Mouse (Mus musculus): ENCODE results near the gene Sec24c. TPM values are rescaled to one million over a fixed set of nuclear protein-coding genes. Genes with fewer than 3 reads are reported as not detected.

Gene Sec24c
- polyA plus RNA-seq, 1 experiment from 2014 or later = 92.5 TPM

DNA sequence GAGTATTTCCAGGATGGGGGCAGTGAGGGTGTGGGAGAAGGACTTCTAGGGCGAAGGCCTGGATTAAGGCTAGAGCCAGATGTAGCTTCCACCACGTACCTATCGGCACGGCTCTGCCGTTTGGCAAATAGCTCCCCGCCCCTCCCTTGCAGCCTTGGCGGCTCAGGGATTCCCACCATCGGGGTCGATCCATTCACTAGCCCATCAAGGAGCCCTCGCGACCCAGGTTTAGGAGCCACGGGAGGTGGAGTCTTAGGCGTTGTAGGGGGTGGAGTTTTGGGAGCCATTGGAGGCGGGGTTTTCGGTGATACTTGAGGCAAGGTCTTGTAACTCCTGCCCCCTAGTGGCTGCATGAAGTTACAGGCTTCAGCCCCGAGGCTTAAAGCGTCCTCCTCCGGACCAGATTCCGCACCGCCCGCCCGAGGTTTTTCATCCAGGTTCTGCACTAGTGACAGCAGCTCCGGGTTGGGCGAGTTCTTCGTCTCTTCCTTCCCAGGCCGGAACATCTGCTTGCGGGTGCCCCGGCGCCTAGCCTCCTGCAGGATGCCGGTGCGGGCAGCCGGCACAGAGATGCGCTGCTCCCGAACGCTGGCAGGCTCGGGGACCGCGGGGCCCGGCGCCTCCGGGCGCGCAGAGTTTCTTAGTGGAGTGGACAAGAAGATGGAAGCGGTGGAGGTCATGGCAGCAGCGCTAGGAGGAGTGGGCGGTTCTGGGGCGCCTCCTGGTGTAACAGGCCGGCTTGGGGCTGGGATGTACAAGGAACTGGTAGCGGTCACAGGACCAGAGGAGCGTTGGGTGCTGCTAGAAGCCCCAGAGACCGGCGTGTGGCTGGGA is 13.1 kb upstream of the Sec24c start:
- Histone ChIP-seq H3K27me3 (0 out of 2 replicates have a peak, but pooled peaks cover 4% of the 10 kb centered on the region), H3K27ac (replicated peaks) (peak overlapping the region; percentile 96), H3K9ac (peak overlapping the region; percentile 78), H3K4me1 (peaks cover 21% of the 10 kb centered on the region), H3K9me3 (replicated peaks) (no peaks in the 10 kb centered on the region), H3K4me2 (replicated peaks) (peak overlapping the region; percentile 88), H3K4me3 (replicated peaks) (peak overlapping the region; percentile 75), H3K36me3 (no peaks in the 10 kb centered on the region)
- peak; percentile 85 for ATAC-seq (ENCODE audit: insufficient number of reproducible peaks, low FRiP score, low TSS enrichment, low read depth)
- 2% methylated on average over 52 of the region's 52 CpGs for WGBS

DNA sequence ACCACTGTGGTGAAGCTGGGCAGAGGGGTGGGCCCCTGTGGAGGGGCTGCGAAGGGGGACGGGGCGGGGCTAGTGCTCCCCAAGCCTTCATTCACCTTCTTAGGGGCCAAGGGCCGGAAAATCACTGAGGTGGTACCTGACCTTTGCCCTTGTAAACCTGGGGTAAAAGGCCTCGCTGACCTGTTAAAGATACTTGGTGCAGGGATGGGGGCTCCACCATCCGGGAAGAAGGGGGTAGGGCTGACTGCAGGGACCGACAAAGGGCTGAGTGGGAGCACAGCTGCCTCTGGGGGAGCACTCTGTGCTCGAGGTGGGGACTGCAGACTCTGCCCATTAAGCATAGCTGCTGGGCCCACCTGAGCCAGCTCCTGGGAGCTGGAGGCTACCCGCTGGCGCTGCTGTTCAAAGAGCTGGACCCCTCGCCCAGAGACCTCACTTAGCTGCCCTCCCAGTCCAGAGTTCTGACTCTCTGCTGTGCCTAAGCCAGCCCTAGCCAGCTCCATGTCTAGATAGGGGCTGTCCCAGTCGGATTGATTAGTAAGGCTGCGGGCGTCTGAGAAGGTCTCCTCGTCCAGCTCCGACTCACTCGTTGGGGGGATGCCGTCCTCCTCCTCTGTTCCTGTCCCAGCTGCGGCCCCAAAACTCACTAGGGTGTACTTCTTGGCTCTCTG is 12.3 kb upstream of the Sec24c start:
- Histone ChIP-seq H3K36me3 (no peaks in the 10 kb centered on the region), H3K4me1 (peaks cover 18% of the 10 kb centered on the region), H3K4me3 (replicated peaks) (peak overlapping the region; percentile 75), H3K27me3 (0 out of 2 replicates have a peak, but pooled peaks cover 4% of the 10 kb centered on the region), H3K27ac (replicated peaks) (peak overlapping the region; percentile 96), H3K9me3 (replicated peaks) (no peaks in the 10 kb centered on the region), H3K4me2 (replicated peaks) (peak overlapping the region; percentile 88), H3K9ac (peak overlapping the region; percentile 78)
- ATAC-seq (ENCODE audit: insufficient number of reproducible peaks, low FRiP score, low TSS enrichment, low read depth) = peak; percentile 27; the same call in 1 of the 2 replicates
- whole genome bisulfite sequencing = 10% methylated on average over 19 of the region's 19 CpGs

DNA sequence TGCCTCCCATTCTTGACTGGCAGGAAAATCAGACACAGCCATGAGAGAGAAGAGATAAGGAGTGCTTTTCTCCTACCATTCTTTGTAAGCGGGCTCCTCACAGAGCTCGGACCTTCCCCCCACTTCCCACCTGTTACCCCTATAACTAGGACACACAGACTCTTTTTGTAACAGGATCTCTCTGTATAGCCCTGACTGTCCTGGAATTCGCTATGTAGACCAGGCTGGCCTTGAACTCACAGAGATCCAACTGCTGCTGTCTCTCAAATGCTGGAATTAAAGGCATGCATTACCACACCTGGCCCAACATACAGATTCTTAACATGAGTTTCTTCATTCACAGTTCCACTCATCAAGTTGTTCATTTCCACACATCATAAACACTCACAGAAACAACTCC is 11.4 kb upstream of the Sec24c start:
- WGBS = 71% methylated on average over 3 of the region's 3 CpGs
- H3K27ac ChIP-seq (replicated peaks) = no peak overlapping the region
- H3K36me3 ChIP-seq = no peaks in the 10 kb centered on the region
- H3K4me3 ChIP-seq (replicated peaks) = peak overlapping the region; percentile 75
- H3K27me3 ChIP-seq = 0 out of 2 replicates have a peak, but pooled peaks cover 4% of the 10 kb centered on the region
- no peaks in the 10 kb centered on the region for H3K9me3 ChIP-seq (replicated peaks)
- no peak overlapping the region for H3K9ac ChIP-seq
- H3K4me2 ChIP-seq (replicated peaks) = peak overlapping the region; percentile 88; the same call in 1 of the 2 replicates
- no peak for ATAC-seq (ENCODE audit: insufficient number of reproducible peaks, low FRiP score, low TSS enrichment, low read depth)
- peaks cover 17% of the 10 kb centered on the region for H3K4me1 ChIP-seq

DNA sequence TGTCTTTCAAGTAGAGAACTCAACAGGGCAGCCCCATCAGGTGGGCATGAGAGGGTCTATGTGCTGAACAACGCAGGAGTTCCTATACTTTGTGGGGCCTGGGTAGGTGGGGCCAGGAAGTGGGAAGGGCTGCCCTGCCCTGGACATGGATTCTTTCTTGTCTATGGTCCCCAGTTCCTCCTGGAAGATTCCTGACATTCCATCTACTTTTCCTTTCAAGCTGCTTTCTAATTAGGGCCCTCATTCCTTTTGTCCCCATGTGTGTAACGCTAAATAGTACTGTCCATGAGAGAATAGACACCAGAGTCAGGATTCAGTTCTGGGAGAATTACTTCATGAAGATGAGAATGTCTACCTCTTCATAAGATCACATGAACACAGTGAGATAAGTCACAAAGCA is 10.5 kb upstream of the Sec24c start:
- Histone ChIP-seq H3K27me3 (0 out of 2 replicates have a peak, but pooled peaks cover 4% of the 10 kb centered on the region), H3K36me3 (no peaks in the 10 kb centered on the region), H3K9ac (no peak overlapping the region), H3K27ac (replicated peaks) (peak overlapping the region; percentile 44; the same call in 1 of the 2 replicates), H3K4me2 (replicated peaks) (no peak overlapping the region), H3K4me3 (replicated peaks) (peak overlapping the region; percentile 75), H3K4me1 (peaks cover 17% of the 10 kb centered on the region), H3K9me3 (replicated peaks) (no peaks in the 10 kb centered on the region)
- 52% methylated on average over 2 of the region's 2 CpGs for WGBS
- no peak for ATAC-seq (ENCODE audit: insufficient number of reproducible peaks, low FRiP score, low TSS enrichment, low read depth)

DNA sequence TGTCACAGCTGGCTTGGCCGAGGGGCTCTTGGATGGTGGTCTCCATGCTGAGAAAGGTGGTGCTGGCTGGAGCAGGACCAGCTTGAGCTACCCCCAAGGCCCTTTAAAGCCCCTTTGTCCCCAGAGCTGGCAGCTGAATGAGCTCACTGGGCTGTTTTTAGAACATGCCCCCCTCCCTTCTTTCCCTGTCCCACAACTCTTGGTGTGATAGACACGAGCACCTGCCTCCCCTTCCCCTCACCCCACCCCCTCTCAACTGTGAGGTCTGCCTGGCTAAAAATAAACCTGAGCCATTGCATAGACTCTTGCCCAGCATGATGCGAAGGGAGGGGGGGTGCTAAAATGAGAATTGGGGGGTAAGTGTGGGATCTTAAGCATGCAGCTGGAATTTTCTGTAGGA is 9.7 kb upstream of the Sec24c start:
- ATAC-seq (ENCODE audit: insufficient number of reproducible peaks, low FRiP score, low TSS enrichment, low read depth) = no peak
- Histone ChIP-seq H3K27ac (replicated peaks) (peak overlapping the region; percentile 44; the same call in 1 of the 2 replicates), H3K27me3 (0 out of 2 replicates have a peak, but pooled peaks cover 4% of the 10 kb centered on the region), H3K4me1 (peaks cover 17% of the 10 kb centered on the region), H3K36me3 (no peaks in the 10 kb centered on the region), H3K9ac (no peak overlapping the region), H3K4me3 (replicated peaks) (peak overlapping the region; percentile 7; the same call in 1 of the 2 replicates), H3K4me2 (replicated peaks) (no peak overlapping the region), H3K9me3 (replicated peaks) (no peaks in the 10 kb centered on the region)
- WGBS = 51% methylated on average over 3 of the region's 3 CpGs

DNA sequence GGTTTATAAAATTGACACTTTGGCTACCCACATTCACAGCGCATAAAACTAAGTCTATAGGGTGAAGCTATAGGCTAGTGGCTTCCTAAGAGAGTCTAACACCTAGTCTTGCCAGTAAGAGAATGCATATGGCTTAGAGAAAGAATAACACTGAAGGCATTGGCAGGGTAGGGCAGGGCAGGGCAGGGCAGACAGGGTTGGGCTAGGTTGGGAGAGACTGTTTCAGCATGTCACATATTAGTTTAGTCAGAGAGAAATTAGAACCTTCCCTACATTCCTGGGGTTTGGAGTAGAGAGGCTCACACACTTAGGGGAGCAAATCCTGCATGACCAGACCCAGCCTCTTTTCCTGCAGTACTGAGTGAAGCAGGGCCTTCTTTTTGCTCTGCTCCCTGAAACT is 6.6 kb upstream of the Sec24c start:
- Histone ChIP-seq H3K4me2 (replicated peaks) (no peak overlapping the region), H3K9ac (no peak overlapping the region), H3K27me3 (peaks cover 4% of the 10 kb centered on the region; the same call in 1 of the 2 replicates), H3K4me3 (replicated peaks) (no peak overlapping the region), H3K36me3 (no peaks in the 10 kb centered on the region), H3K4me1 (no peaks in the 10 kb centered on the region), H3K9me3 (replicated peaks) (no peaks in the 10 kb centered on the region), H3K27ac (replicated peaks) (peak overlapping the region; percentile 39; the same call in 1 of the 2 replicates)
- 66% methylated on average over 1 of the region's 1 CpGs for WGBS
- no peak for ATAC-seq (ENCODE audit: insufficient number of reproducible peaks, low FRiP score, low TSS enrichment, low read depth)

DNA sequence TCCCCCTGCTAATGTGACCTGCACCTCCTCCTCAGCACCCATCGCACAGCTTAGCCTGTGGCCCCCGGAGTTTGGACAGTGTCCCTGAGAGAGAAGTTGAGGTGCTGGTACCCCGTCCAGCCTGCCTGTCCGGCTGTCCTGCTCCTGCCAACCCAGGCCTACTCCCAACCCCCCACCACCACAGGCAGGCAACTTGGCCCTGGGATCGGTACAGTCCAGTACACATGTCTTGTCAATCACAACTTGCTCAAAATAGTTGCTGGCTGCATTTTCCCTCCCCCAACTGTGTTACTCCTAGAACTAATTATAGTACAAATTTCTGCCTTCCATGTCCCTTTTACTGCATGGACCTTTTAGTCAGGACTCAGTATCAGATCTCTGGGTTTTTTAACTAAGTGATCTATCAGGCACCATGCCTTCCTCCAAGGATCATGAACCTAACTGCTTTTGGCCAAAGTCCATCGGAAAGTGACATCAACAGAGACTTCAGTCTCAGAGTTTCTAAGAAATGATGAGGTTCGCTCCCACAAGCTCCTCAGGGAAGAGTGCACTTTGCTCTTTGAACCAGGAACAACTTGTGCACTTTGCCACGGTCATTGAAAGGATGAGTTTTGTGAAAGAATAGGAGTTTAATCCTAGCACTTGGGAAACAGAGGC is 5.8 kb upstream of the Sec24c start, which contains the start of gene Synpo2l:
Gene Synpo2l, minus strand, starts transcription at position 201 of the 657 bp plus-strand sequence.
- H3K36me3 ChIP-seq = no peaks in the 10 kb centered on the region
- H3K4me1 ChIP-seq = no peaks in the 10 kb centered on the region
- 0 out of 2 replicates have a peak, but pooled peaks have one; percentile 36 for ATAC-seq (ENCODE audit: insufficient number of reproducible peaks, low FRiP score, low TSS enrichment, low read depth)
- no peak within 1 kb of the TSS for H3K4me2 ChIP-seq (replicated peaks)
- H3K27me3 ChIP-seq = no peaks in the 10 kb centered on the region; the same call in 1 of the 2 replicates
- no peak within 1 kb of the TSS for H3K9ac ChIP-seq
- 74% methylated on average over 8 of the region's 8 CpGs for WGBS
- H3K4me3 ChIP-seq (replicated peaks) = no peak within 1 kb of the TSS
- H3K27ac ChIP-seq (replicated peaks) = peak within 1 kb of the TSS; percentile 39; the same call in 1 of the 2 replicates
- H3K9me3 ChIP-seq (replicated peaks) = no peaks in the 10 kb centered on the region

DNA sequence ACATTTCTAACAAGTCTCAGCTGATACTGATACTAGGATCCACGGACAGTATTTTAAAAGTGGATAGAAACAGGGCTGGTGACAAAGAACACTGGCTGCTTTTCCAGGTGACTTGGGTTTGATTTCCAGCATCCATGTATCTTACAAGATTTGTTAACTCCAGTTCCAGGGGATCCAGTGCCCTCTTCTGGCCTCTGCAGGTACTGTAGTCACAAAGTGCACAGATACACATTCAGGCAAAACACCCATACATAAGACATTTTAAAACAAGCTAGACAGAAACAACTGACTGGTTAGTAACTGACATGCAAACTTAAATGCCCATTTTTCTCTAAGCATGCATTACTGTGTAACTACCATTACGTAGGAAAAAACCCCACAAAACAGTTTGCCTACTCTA is 1.1 kb upstream of the Sec24c start:
- Histone ChIP-seq H3K27me3 (no peaks in the 10 kb centered on the region; the same call in 1 of the 2 replicates), H3K4me2 (replicated peaks) (no peak overlapping the region), H3K9me3 (replicated peaks) (no peaks in the 10 kb centered on the region), H3K27ac (replicated peaks) (0 out of 2 replicates have a peak overlapping the region, but pooled peaks have one; percentile 39), H3K36me3 (peaks cover 23% of the 10 kb centered on the region), H3K4me1 (peaks cover 10% of the 10 kb centered on the region), H3K9ac (no peak overlapping the region), H3K4me3 (replicated peaks) (no peak overlapping the region)
- ATAC-seq (ENCODE audit: insufficient number of reproducible peaks, low FRiP score, low TSS enrichment, low read depth) = no peak
- WGBS = 92% methylated on average over 2 of the region's 2 CpGs

DNA sequence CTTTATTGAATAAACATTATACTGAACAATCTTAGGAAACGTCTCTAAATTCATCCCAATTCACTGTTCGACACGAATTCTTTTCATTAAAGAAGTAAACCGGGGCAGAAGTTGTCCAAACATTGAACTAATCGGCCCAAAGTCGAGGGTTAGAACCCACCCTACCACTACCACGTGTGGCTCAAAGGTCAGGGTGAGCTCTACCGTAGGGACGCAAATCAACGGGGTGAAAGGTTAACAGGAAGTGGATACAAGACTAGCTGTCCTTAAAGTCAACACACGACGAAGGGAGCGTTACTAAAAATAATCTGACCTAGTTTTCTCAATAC is 409 bp upstream of the Sec24c start:
- 0 out of 2 replicates have a peak, but pooled peaks have one; percentile 31 for ATAC-seq (ENCODE audit: insufficient number of reproducible peaks, low FRiP score, low TSS enrichment, low read depth)
- WGBS = 9% methylated on average over 13 of the region's 13 CpGs

DNA sequence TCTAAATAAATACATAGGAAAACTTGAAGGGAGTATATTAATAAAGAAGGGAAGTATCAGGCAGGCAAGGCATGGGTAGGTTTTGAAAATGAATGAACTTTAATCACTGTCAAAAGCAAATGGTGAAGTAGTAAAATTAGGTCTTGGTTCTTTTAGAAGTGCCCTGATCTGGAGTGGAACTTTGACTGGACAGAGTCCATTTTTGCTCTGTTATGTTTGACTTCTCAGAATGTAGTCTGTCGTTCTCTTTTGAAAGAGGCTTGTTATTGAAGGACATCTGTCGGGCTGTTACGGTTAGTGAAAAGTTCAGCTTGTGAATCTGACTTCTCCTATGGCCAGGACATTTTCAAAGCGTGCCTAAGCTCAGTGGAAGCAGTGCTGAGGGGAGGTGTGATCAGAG is 3.8 kb downstream of the Sec24c start:
- Histone ChIP-seq H3K4me2 (replicated peaks) (no peak overlapping the region), H3K4me1 (peaks cover 10% of the 10 kb centered on the region), H3K4me3 (replicated peaks) (no peak overlapping the region), H3K27me3 (no peaks in the 10 kb centered on the region), H3K36me3 (peaks cover 72% of the 10 kb centered on the region), H3K9ac (no peak overlapping the region), H3K27ac (replicated peaks) (no peak overlapping the region), H3K9me3 (replicated peaks) (no peaks in the 10 kb centered on the region)
- WGBS = 95% methylated on average over 4 of the region's 4 CpGs
- ATAC-seq (ENCODE audit: insufficient number of reproducible peaks, low FRiP score, low TSS enrichment, low read depth) = no peak

More for the DNA sequence above, 409 bp upstream of the Sec24c start:
- H3K4me3 ChIP-seq (replicated peaks) = peak overlapping the region; percentile 65
- H3K9me3 ChIP-seq (replicated peaks) = no peaks in the 10 kb centered on the region
- peak overlapping the region; percentile 96 for H3K27ac ChIP-seq (replicated peaks)
- peak overlapping the region; percentile 62 for H3K4me2 ChIP-seq (replicated peaks)
- H3K27me3 ChIP-seq = no peaks in the 10 kb centered on the region; the same call in 1 of the 2 replicates
- peaks cover 10% of the 10 kb centered on the region for H3K4me1 ChIP-seq
- H3K36me3 ChIP-seq = peaks cover 30% of the 10 kb centered on the region
- H3K9ac ChIP-seq = no peak overlapping the region

DNA sequence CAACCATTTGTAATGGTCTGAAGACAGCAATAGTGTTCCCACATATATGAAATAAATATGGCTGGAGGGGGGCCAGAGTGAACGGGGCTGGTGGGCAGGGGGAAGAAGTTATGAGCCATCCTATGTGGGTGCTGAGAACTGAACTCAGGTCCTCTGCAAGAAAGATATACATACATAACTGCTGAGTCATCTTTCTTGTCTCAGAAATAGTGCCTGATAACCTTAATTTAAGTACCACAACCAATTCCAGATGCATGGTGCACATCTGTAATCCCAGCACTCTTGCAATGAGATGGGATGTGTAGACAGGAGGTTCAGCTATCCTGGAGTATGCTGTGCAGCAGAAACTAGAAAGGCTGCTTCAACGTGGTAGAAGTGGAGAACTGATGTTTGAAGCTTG is 7.6 kb downstream of the Sec24c start:
- no peak overlapping the region for H3K27ac ChIP-seq (replicated peaks)
- no peak for ATAC-seq (ENCODE audit: insufficient number of reproducible peaks, low FRiP score, low TSS enrichment, low read depth)
- H3K27me3 ChIP-seq = no peaks in the 10 kb centered on the region
- H3K9me3 ChIP-seq (replicated peaks) = no peaks in the 10 kb centered on the region
- no peak overlapping the region for H3K9ac ChIP-seq
- H3K36me3 ChIP-seq = peaks cover 100% of the 10 kb centered on the region
- no peak overlapping the region for H3K4me3 ChIP-seq (replicated peaks)
- H3K4me2 ChIP-seq (replicated peaks) = no peak overlapping the region
- 89% methylated on average over 2 of the region's 2 CpGs for WGBS
- H3K4me1 ChIP-seq = no peaks in the 10 kb centered on the region

Data from embryonic facial prominence, embryonic 15.5 days (tissue).